In the genomic region with DNA sequence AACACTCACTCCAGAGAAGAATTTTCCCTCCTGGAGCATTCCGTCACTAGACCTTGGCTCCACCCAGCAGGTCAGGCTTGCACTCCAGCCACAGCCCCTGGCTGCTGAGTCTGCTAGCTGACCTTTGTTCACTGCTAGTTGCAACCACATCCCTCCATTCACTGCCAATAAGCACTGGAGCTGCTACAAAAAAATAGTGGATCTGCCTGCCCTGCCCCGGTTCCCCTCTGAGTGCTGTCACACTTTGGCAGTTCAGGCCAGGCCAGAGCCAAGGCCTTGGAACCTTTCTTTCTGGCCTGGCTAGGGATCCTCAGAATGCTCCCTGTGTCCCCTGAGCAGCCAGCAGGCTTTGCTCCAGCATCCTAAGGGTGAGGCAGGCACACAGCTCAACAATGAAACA, we compare ENCODE assay signal across 9 mouse cellular contexts. TPM values are rescaled to one million over a fixed set of nuclear protein-coding genes. Genes with fewer than 3 reads are reported as not detected.
DNase-seq lines count a peak whose midpoint lies in the region; ATAC-seq and TF ChIP-seq lines count a peak whose summit lies in the region.
"Had no signal": no experiment of that assay in that cellular context is flagged by ENCODE, and none has a peak within 500 bp of the region (broad histone marks: within the 10 kb centered on the region; RNA-seq: fewer than 3 reads in every experiment).

No protein-coding gene starts in this region.

- TF ChIP-seq CTCF in lung, postnatal 0 days (IDR thresholded peaks at IDR 0.05) = no peak
- TF ChIP-seq CTCF in heart, postnatal 0 days (IDR thresholded peaks at IDR 0.05; ENCODE audit: low read depth) = no peak
- TF ChIP-seq CTCF in thymus, adult 2 months (IDR thresholded peaks at IDR 0.05; ENCODE audit: borderline replicate concordance, control insufficient read depth, extremely low read depth, insufficient read depth, low read length, poor library complexity) = no peak

- H3K9ac ChIP-seq in lung, postnatal 0 days (replicated peaks; ENCODE audit: low read depth) = no peak overlapping the region
- no peak overlapping the region for H3K9ac ChIP-seq in heart, postnatal 0 days (replicated peaks; ENCODE audit: low read depth, low read length)

- no peak for TF ChIP-seq POLR2A in thymus, adult 2 months (IDR thresholded peaks at IDR 0.05; ENCODE audit: control insufficient read depth, extremely low read depth, insufficient read depth, low read length, poor library complexity)

- H3K4me1 ChIP-seq in lung, postnatal 0 days (ENCODE audit: insufficient read depth, low read depth, low read length) = no peaks in the 10 kb centered on the region
- H3K4me1 ChIP-seq in heart, postnatal 0 days (ENCODE audit: control insufficient read depth, insufficient read depth) = peaks cover 10% of the 10 kb centered on the region; the same call in 1 of the 2 replicates
- H3K4me1 ChIP-seq in thymus, adult 2 months (replicated peaks; ENCODE audit: control insufficient read depth, insufficient read depth, low read length) = no peaks in the 10 kb centered on the region

- no peak for ATAC-seq in lung, postnatal 0 days
- ATAC-seq in heart, postnatal 0 days (ENCODE audit: insufficient read depth, low read depth) = peak; percentile 64
- ATAC-seq: Patski had no signal

- H3K36me3 ChIP-seq in lung, postnatal 0 days (ENCODE audit: insufficient read depth, low read length) = no peaks in the 10 kb centered on the region
- no peaks in the 10 kb centered on the region for H3K36me3 ChIP-seq in heart, postnatal 0 days (replicated peaks; ENCODE audit: control insufficient read depth, insufficient read depth, low read length)
- H3K36me3 ChIP-seq in thymus, adult 2 months (ENCODE audit: control insufficient read depth, insufficient read depth, low read length) = no peaks in the 10 kb centered on the region

- 55% methylated on average over 2 of the region's 2 CpGs for WGBS in lung, postnatal 0 days
- WGBS in heart, postnatal 0 days = 25% methylated on average over 2 of the region's 2 CpGs
- 89% methylated on average over 2 of the region's 2 CpGs for WGBS in thymus, adult 2 months

- DNase-seq in lung, postnatal 14 days = peak; percentile 25
- DNase-seq in lung, postnatal 0 days (ENCODE audit: low spot score) = no peak
- peak; percentile 21 for DNase-seq in embryo, embryonic 11 days
- DNase-seq in heart, postnatal 0 days (ENCODE audit: low spot score) = no peak
- peak; percentile 27 for DNase-seq in lung, postnatal 36 days
- DNase-seq in thymus, postnatal 0 days (ENCODE audit: low spot score) = no peak
- DNase-seq in frontal cortex, postnatal 10 days (ENCODE audit: low spot score in 2 of 2) = no peak
- DNase-seq in thymus, adult 2 months = no peak

- no peak overlapping the region for H3K4me2 ChIP-seq in lung, postnatal 0 days (replicated peaks; ENCODE audit: low read depth, low read length)
- no peak overlapping the region for H3K4me2 ChIP-seq in heart, postnatal 0 days (ENCODE audit: low read depth, low read length)

- no peak overlapping the region for H3K27ac ChIP-seq in lung, postnatal 0 days (ENCODE audit: low read length)
- peak overlapping the region; percentile 57 for H3K27ac ChIP-seq in heart, postnatal 0 days (ENCODE audit: low read depth)
- H3K27ac ChIP-seq in thymus, adult 2 months (ENCODE audit: control insufficient read depth, insufficient read depth, low read length) = no peak overlapping the region

- no peaks in the 10 kb centered on the region for H3K27me3 ChIP-seq in lung, postnatal 0 days (replicated peaks; ENCODE audit: insufficient read depth, low read length)
- no peaks in the 10 kb centered on the region for H3K27me3 ChIP-seq in heart, postnatal 0 days (ENCODE audit: control insufficient read depth, insufficient read depth, low read length)
- no peaks in the 10 kb centered on the region for H3K27me3 ChIP-seq in thymus, adult 2 months (ENCODE audit: control insufficient read depth, insufficient read depth, low read length)
- H3K27me3 ChIP-seq: Patski had no signal

- H3K4me3 ChIP-seq in lung, postnatal 0 days (ENCODE audit: low read depth, low read length) = no peak overlapping the region
- no peak overlapping the region for H3K4me3 ChIP-seq in heart, postnatal 0 days (ENCODE audit: low read depth, low read length)
- no peak overlapping the region for H3K4me3 ChIP-seq in thymus, adult 2 months (ENCODE audit: control insufficient read depth, insufficient read depth, low read length)

- TF ChIP-seq EP300 in lung, postnatal 0 days (IDR thresholded peaks at IDR 0.05) = no peak
- TF ChIP-seq EP300 in heart, postnatal 0 days (IDR thresholded peaks at IDR 0.05; ENCODE audit: low read depth) = no peak

- H3K9me3 ChIP-seq in lung, postnatal 0 days (ENCODE audit: low read length) = no peaks in the 10 kb centered on the region; the same call in 1 of the 2 replicates
- H3K9me3 ChIP-seq in heart, postnatal 0 days (replicated peaks; ENCODE audit: control insufficient read depth, low read length) = 0 out of 2 replicates have a peak, but pooled peaks cover 10% of the 10 kb centered on the region

RNA-seq across cellular contexts. Expression of gene Cbx3, which starts 19.6 kb away (rescaled TPM):
- 233 and 240 TPM in 2 replicates for polyA plus RNA-seq in lung, postnatal 0 days (2015; fragmentation: Nextera tagmentation; extraction: Ambion mirVana)
- total RNA-seq in heart, postnatal 0 days (2014; rRNA removed; ENCODE audit: low replicate concordance) = 66.0 and 94.1 TPM in 2 replicates
- 270 and 295 TPM in 2 replicates for polyA plus RNA-seq in heart, postnatal 0 days (2015; fragmentation: Nextera tagmentation; extraction: Ambion mirVana)
- 674 and 686 TPM in 2 replicates for polyA plus RNA-seq in thymus, postnatal 0 days (2015; fragmentation: Nextera tagmentation; extraction: Ambion mirVana)
- 20.5 and 24.4 TPM in 2 replicates for polyA plus RNA-seq in thymus, adult 2 months (2012; rRNA removed)

RNA-seq across cellular contexts. Expression of gene Hnrnpa2b1, which starts 20.1 kb away (rescaled TPM):
- 613 and 721 TPM in 2 replicates for polyA plus RNA-seq in lung, postnatal 0 days (2015; fragmentation: Nextera tagmentation; extraction: Ambion mirVana)
- 145 and 171 TPM in 2 replicates for total RNA-seq in heart, postnatal 0 days (2014; rRNA removed; ENCODE audit: low replicate concordance)
- polyA plus RNA-seq in heart, postnatal 0 days (2015; fragmentation: Nextera tagmentation; extraction: Ambion mirVana) = 718 and 775 TPM in 2 replicates
- 1,688 and 1,855 TPM in 2 replicates for polyA plus RNA-seq in thymus, postnatal 0 days (2015; fragmentation: Nextera tagmentation; extraction: Ambion mirVana)
- 154 and 162 TPM in 2 replicates for polyA plus RNA-seq in thymus, adult 2 months (2012; rRNA removed)

RNA-seq across cellular contexts. Expression of gene Snx10, which starts 33.9 kb away (rescaled TPM):
- polyA plus RNA-seq in lung, postnatal 0 days (2015; fragmentation: Nextera tagmentation; extraction: Ambion mirVana) = 11.8 and 14.3 TPM in 2 replicates
- total RNA-seq in heart, postnatal 0 days (2014; rRNA removed; ENCODE audit: low replicate concordance) = 4.9 and 13.5 TPM in 2 replicates
- polyA plus RNA-seq in heart, postnatal 0 days (2015; fragmentation: Nextera tagmentation; extraction: Ambion mirVana) = 10.9 and 12.4 TPM in 2 replicates
- polyA plus RNA-seq in thymus, postnatal 0 days (2015; fragmentation: Nextera tagmentation; extraction: Ambion mirVana) = 19.5 and 20.2 TPM in 2 replicates
- polyA plus RNA-seq in thymus, adult 2 months (2012; rRNA removed) = 4.0 and 4.3 TPM in 2 replicates

RNA-seq across cellular contexts. Expression of gene Nfe2l3, which starts 57.3 kb away (rescaled TPM):
- 2.9 and 3.0 TPM in 2 replicates for polyA plus RNA-seq in lung, postnatal 0 days (2015; fragmentation: Nextera tagmentation; extraction: Ambion mirVana)
- 2.7 and 5.0 TPM in 2 replicates for total RNA-seq in heart, postnatal 0 days (2014; rRNA removed; ENCODE audit: low replicate concordance)
- polyA plus RNA-seq in heart, postnatal 0 days (2015; fragmentation: Nextera tagmentation; extraction: Ambion mirVana) = 1.2 and 1.3 TPM in 2 replicates
- 15.0 and 15.6 TPM in 2 replicates for polyA plus RNA-seq in thymus, postnatal 0 days (2015; fragmentation: Nextera tagmentation; extraction: Ambion mirVana)
- 10.5 and 11.8 TPM in 2 replicates for polyA plus RNA-seq in thymus, adult 2 months (2012; rRNA removed)

Comparison
In these comparisons a context has a peak if more than half of its experiments do, and no peak if none do; other contexts are left out.
1. DNase-seq: peak in lung, postnatal 14 days (single experiment), embryo, embryonic 11 days (single experiment) and lung, postnatal 36 days (single experiment); none in lung, postnatal 0 days (single experiment), heart, postnatal 0 days (single experiment), thymus, postnatal 0 days (single experiment), frontal cortex, postnatal 10 days (0 of 2) and thymus, adult 2 months (single experiment).